Mouse (Mus musculus): Measurements from ENCODE around the gene Metap1.

- TF ChIP-seq CTCF (IDR thresholded peaks at IDR 0.05; ENCODE audit: borderline replicate concordance, extremely low read depth, insufficient read depth, insufficient read length) (no peak), POLR2A (IDR thresholded peaks at IDR 0.05; ENCODE audit: borderline replicate concordance, extremely low read depth, insufficient read depth, insufficient read length, poor library complexity, severe bottlenecking) (no peak)
Measured at GRCm38 (mm10) chr3:138471066-138471465, 18.2 kb downstream of the Metap1 start.

All from brain, embryonic 14.5 days (tissue).